Mouse (Mus musculus) forebrain, embryonic 15.5 days (tissue): Measurements from ENCODE around the gene Gm8906. TPM values are rescaled to one million over a fixed set of nuclear protein-coding genes. Genes with fewer than 3 reads are reported as not detected.
"Not testable (repeated sequence)": the region's sequence is repeated elsewhere in the genome, so short reads cannot be mapped to it uniquely, and the experiment has no call there.

Experiments used
- ATAC-seq: fragments of 200-750 bp; cut with Nextera tagmentation; replicated peaks from 2 replicates; pipeline ENCODE4 v1.8.0; 2017; ENCODE audit warnings: mild to moderate bottlenecking, moderate TSS enrichment, moderate library complexity
- H3K27ac ChIP-seq: fragments of 300-500 bp; sonication (generic); replicated peaks from 2 replicates; pipeline ENCODE4 v1.5.1; 2015; ENCODE audit warnings: mild to moderate bottlenecking, inconsistent platforms
- H3K27me3 ChIP-seq: fragments of 300-500 bp; sonication (generic); 2 replicates; pipeline ENCODE4 v1.6.1; 2015; ENCODE audit warnings: inconsistent platforms
- H3K36me3 ChIP-seq: fragments of 300-500 bp; sonication (generic); 2 replicates; pipeline ENCODE4 v1.6.1; 2015; ENCODE audit warnings: mild to moderate bottlenecking, inconsistent platforms
- H3K4me1 ChIP-seq: fragments of 300-500 bp; sonication (generic); 2 replicates; pipeline ENCODE4 v1.6.1; 2015; ENCODE audit warnings: inconsistent platforms
- H3K4me2 ChIP-seq: fragments of 300-500 bp; sonication (generic); replicated peaks from 2 replicates; pipeline ENCODE4 v1.6.1; 2015; ENCODE audit warnings: mild to moderate bottlenecking, inconsistent platforms
- H3K4me3 ChIP-seq: fragments of 300-500 bp; sonication (generic); 2 replicates; pipeline ENCODE4 v1.5.1; 2015; ENCODE audit warnings: mild to moderate bottlenecking, inconsistent platforms
- H3K9ac ChIP-seq: fragments of 300-500 bp; sonication (generic); replicated peaks from 2 replicates; pipeline ENCODE4 v1.6.1; 2015; ENCODE audit warnings: mild to moderate bottlenecking, inconsistent platforms
- H3K9me3 ChIP-seq: fragments of 300-500 bp; sonication (generic); 2 replicates; pipeline ENCODE4 v1.6.1; 2016; ENCODE audit warnings: inconsistent platforms
- WGBS: fragments of 180-500 bp; shearing (Covaris S2); methylation state at CpG from one replicate; pipeline ENCODE4 v1.1.7; 2015; ENCODE audit warnings: mixed read lengths; 5-methylcytosine and 5-hydroxymethylcytosine counted together
- polyA plus RNA-seq: library from polyadenylated mRNA; unstranded; fragments of >200 nt; fragmentation: Nextera tagmentation; extraction: Ambion mirVana; gene quantifications from 2 replicates; pipeline ENCODE4 v1.2.1, GENCODE M21; 2015

The Gm8906 gene
- polyA plus RNA-seq = not detected in 2 replicates

- not testable (repeated sequence) for H3K4me1 ChIP-seq
These were observed at the start of gene Gm8906 for GRCm38 (mm10) chr5:11502385-11502784. Gene Gm8906 (plus strand): TSS chr5:11502685.

More at GRCm38 (mm10) chr5:11502385-11502784, at the start of gene Gm8906:
- H3K4me2 ChIP-seq, H3K4me3 ChIP-seq, ATAC-seq, H3K9ac ChIP-seq, H3K27me3 ChIP-seq, H3K36me3 ChIP-seq, H3K27ac ChIP-seq, H3K9me3 ChIP-seq: not testable (repeated sequence)
- WGBS = 54% methylated on average over 2 of the region's 3 CpGs

Other genes with a start within 250 kb of the Gm8906 start
- not detected in 2 replicates for gene Gm8890, start 246.7 kb upstream of the Gm8906 start, polyA plus RNA-seq
- gene Speer1, start 161.2 kb upstream of the Gm8906 start, polyA plus RNA-seq = not detected in 2 replicates
- not detected in 2 replicates for gene Gm8897, start 86.3 kb upstream of the Gm8906 start, polyA plus RNA-seq
- not detected in 2 replicates for gene Gm6460, start 92.2 kb downstream of the Gm8906 start, polyA plus RNA-seq
- gene Gm8922, start 179.3 kb downstream of the Gm8906 start, polyA plus RNA-seq = not detected in 2 replicates